Mouse (Mus musculus) bone marrow macrophage, adult 2 months (primary cell): ENCODE results near the gene Tmem174.

Source experiments
- CTCF ChIP-seq: IDR thresholded peaks from 2 replicates; pipeline ENCODE4 v1.5.1; 2012; ENCODE audit warnings: low read depth, mild to moderate bottlenecking, low read length, moderate library complexity
- POLR2A ChIP-seq: IDR thresholded peaks from 2 replicates; pipeline ENCODE4 v1.6.1; 2012; ENCODE audit warnings: mild to moderate bottlenecking, low read depth, low read length, borderline replicate concordance

GRCm38 (mm10) chr13:98665240-98665639, 28.0 kb upstream of the Tmem174 start:
- TF ChIP-seq CTCF = no peak
- TF ChIP-seq POLR2A = no peak
